Mouse (Mus musculus) cerebellum, adult 2 months (tissue): Measurements from ENCODE around the gene Gpr107.

Experiments
- CTCF ChIP-seq: fragments of 200-500 bp; IDR thresholded peaks from 2 replicates; pipeline ENCODE4 v1.5.1; 2011; ENCODE audit warnings: low read depth, mild to moderate bottlenecking, control low read depth, low read length, moderate library complexity, borderline replicate concordance; ENCODE audit not compliant: insufficient read depth
- POLR2A ChIP-seq: fragments of 200-500 bp; IDR thresholded peaks from 2 replicates; pipeline ENCODE4 v1.6.1; 2011; ENCODE audit warnings: low read length, control low read depth, borderline replicate concordance; ENCODE audit not compliant: insufficient read depth

DNA sequence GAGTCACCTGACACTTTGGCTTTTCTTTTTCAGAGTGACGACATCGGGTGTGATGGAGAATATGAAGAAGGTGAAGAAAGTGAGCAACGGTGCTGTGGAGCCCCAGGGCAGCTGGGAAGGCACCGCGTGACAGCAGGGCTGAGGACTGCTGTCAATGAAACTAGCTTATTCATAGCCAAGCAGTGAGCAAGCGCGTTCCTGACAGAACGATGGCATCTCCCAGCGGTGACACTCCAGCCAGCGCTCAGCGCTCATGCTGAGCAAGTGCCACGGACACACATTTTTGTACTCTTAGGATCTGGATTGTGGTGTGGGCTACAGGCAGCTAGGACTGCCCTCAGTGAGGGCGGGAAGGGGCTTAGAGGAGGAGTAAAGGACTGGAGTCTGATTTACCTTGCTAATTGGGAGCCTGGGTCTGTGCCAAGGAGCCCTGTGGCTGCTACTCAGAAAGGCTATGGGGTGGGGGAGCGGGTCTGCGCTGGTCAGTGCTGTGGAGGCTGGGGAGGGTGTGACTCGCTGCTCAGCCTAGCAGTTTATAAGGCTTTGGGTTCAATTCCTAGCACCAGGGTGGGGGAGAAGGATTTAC, 62.2 kb downstream of the Gpr107 start:
- TF ChIP-seq POLR2A (no peak), CTCF (no peak)
